Mouse (Mus musculus) megakaryocyte progenitor cell, adult 5-6 weeks (primary cell): Measurements from ENCODE around the gene CT030661.1. TPM values are rescaled to one million over a fixed set of nuclear protein-coding genes. Genes with fewer than 3 reads are reported as not detected.
"Not testable (repeated sequence)": the region's sequence is repeated elsewhere in the genome, so short reads cannot be mapped to it uniquely, and the experiment has no call there.

Experiments
- ATAC-seq: replicated peaks from 2 replicates; pipeline ENCODE4 v1.8.0; 2016; ENCODE audit warnings: mild to moderate bottlenecking, moderate TSS enrichment, inconsistent platforms; ENCODE audit not compliant: poor library complexity
- total RNA-seq, 2 experiments: library from RNA; stranded (forward) in 1 of 2; stranded (reverse) in 1 of 2; fragments of 157-497, 149-512 nt in 1 of 2; fragments of 200-1000 nt in 1 of 2; gene quantifications; 2 replicates each; pipeline versions ENCODE4 v1.2.3 to v1.2.4; 2015 to 2017

Gene CT030661.1
- total RNA-seq (2015) (29.8 and 35.3 TPM in 2 replicates), total RNA-seq (2017) (16.3 and 22.5 TPM in 2 replicates)

GRCm38 (mm10) chr17:22314730-22315226 is at the start of gene CT030661.1:
TSS of gene CT030661.1 (minus strand) at chr17:22314837.
- ATAC-seq = peak; percentile 100

- no peak for ATAC-seq
These were observed 49.3 kb upstream of the CT030661.1 start for GRCm38 (mm10) chr17:22363895-22364294.

- ATAC-seq = peak; percentile 94
These were observed 46.6 kb upstream of the CT030661.1 start, which contains the start of the genes Zfp944 and Zfp758 for GRCm38 (mm10) chr17:22361101-22361781. TSS of gene Zfp944 (minus strand) at chr17:22361400. TSS of gene Zfp758 (plus strand) at chr17:22361453.

- peak; percentile 51 for ATAC-seq
These were observed 45.9 kb upstream of the CT030661.1 start for GRCm38 (mm10) chr17:22360572-22360971.

- ATAC-seq = peak; percentile 99
These were observed 38.2 kb upstream of the CT030661.1 start for GRCm38 (mm10) chr17:22352794-22353193.

GRCm38 (mm10) chr17:22315247-22315646 is 610 bp upstream of the CT030661.1 start:
- not testable (repeated sequence) for ATAC-seq

GRCm38 (mm10) chr17:22314219-22314618 is 418 bp downstream of the CT030661.1 start:
- ATAC-seq = peak; percentile 29

Other genes starting within 250 kb of the CT030661.1 start
- gene Zfp947, start 148.6 kb downstream of the CT030661.1 start, total RNA-seq (2015) = 3.7 and 5.2 TPM in 2 replicates
- gene Zfp947, start 148.6 kb downstream of the CT030661.1 start, total RNA-seq (2017) = 4.3 and 5.6 TPM in 2 replicates
- 7.7 and 10.0 TPM in 2 replicates for gene Zfp994, start 89.2 kb downstream of the CT030661.1 start, total RNA-seq (2015)
- gene Zfp994, start 89.2 kb downstream of the CT030661.1 start, total RNA-seq (2017) = 5.4 and 8.3 TPM in 2 replicates
- 19.3 and 22.5 TPM in 2 replicates for gene Zfp944, start 46.6 kb upstream of the CT030661.1 start, total RNA-seq (2015)
- gene Zfp944, start 46.6 kb upstream of the CT030661.1 start, total RNA-seq (2017) = 6.3 and 8.8 TPM in 2 replicates
- gene Zfp758, start 46.6 kb upstream of the CT030661.1 start, total RNA-seq (2015) = 13.4 and 14.5 TPM in 2 replicates
- 10.4 and 12.8 TPM in 2 replicates for gene Zfp758, start 46.6 kb upstream of the CT030661.1 start, total RNA-seq (2017)
- 7.7 and 9.2 TPM in 2 replicates for gene Zfp946, start 109.4 kb upstream of the CT030661.1 start, total RNA-seq (2015)
- gene Zfp946, start 109.4 kb upstream of the CT030661.1 start, total RNA-seq (2017) = 3.7 and 6.3 TPM in 2 replicates